ENCODE assay signal across 8 mouse cellular contexts in genomic region chr6:42353180-42353579, GRCm38 (mm10). TPM values are rescaled to one million over a fixed set of nuclear protein-coding genes. Genes with fewer than 3 reads are reported as not detected.
DNase-seq lines count a peak whose midpoint lies in the region; ATAC-seq and TF ChIP-seq lines count a peak whose summit lies in the region.
"Had no signal": no experiment of that assay in that cellular context is flagged by ENCODE, and none has a peak within 500 bp of the region (broad histone marks: within the 10 kb centered on the region; RNA-seq: fewer than 3 reads in every experiment).

No protein-coding gene starts in this region.

- TF ChIP-seq EP300 in liver, postnatal 0 days (IDR thresholded peaks at IDR 0.05; ENCODE audit: low read depth), result peak; percentile 28; the same call in 1 of the 2 replicates

- TF ChIP-seq CTCF in testis, adult 2 months (IDR thresholded peaks at IDR 0.05; ENCODE audit: control insufficient read depth, insufficient read depth, insufficient replicate concordance, low read depth, low read length), result no peak
- no peak for TF ChIP-seq CTCF in liver, postnatal 0 days (IDR thresholded peaks at IDR 0.05; ENCODE audit: low read depth)

- H3K4me3 ChIP-seq in testis, adult 2 months (ENCODE audit: control insufficient read depth, low read depth, low read length), result no peak overlapping the region
- peak overlapping the region; percentile 8 to 98; a peak in 3 of 4 replicates for H3K4me3 ChIP-seq in heart, embryonic 14.5 days (ENCODE audit: control insufficient read depth in 1 of 2, insufficient read depth in 1 of 2, low read depth in 1 of 2, low read length in 2 of 2)
- H3K4me3 ChIP-seq in liver, postnatal 0 days (ENCODE audit: low read depth, low read length), result peak overlapping the region; percentile 87
- H3K4me3 ChIP-seq: left cerebral cortex, adult 2 months had no signal

- H3K4me2 ChIP-seq in heart, embryonic 14.5 days (ENCODE audit: low read length), result peak overlapping the region; percentile 96
- H3K4me2 ChIP-seq in liver, postnatal 0 days (ENCODE audit: low read depth, low read length), result peak overlapping the region; percentile 89

- no peak for ATAC-seq in heart, embryonic 14.5 days (ENCODE audit: insufficient number of reproducible peaks, insufficient read depth, low FRiP score, low read depth)
- no peak for ATAC-seq in liver, postnatal 0 days
- ATAC-seq in inflammation-experienced regulatory T-cells, adult 6 months, result no peak

- no peak for DNase-seq in testis, postnatal 10 days (ENCODE audit: low spot score)
- DNase-seq in liver, postnatal 0 days, result peak; percentile 56
- DNase-seq in MN1 (ENCODE audit: low spot score), result no peak
- DNase-seq in Muller cell, postnatal 12 days (ENCODE audit: inconsistent ontology term), result no peak

- WGBS in heart, embryonic 14.5 days, result 32% methylated on average over 8 of the region's 8 CpGs
- WGBS in liver, postnatal 0 days (ENCODE audit: insufficient replicate concordance), result 32% methylated on average over 8 of the region's 8 CpGs

- H3K27me3 ChIP-seq in testis, adult 2 months (ENCODE audit: control insufficient read depth, insufficient read depth, low read length), result no peaks in the 10 kb centered on the region
- H3K27me3 ChIP-seq in heart, embryonic 14.5 days (ENCODE audit: control insufficient read depth, insufficient read depth, low read length), result no peaks in the 10 kb centered on the region
- H3K27me3 ChIP-seq in liver, postnatal 0 days (ENCODE audit: insufficient read depth, low read length), result no peaks in the 10 kb centered on the region

- H3K9ac ChIP-seq in heart, embryonic 14.5 days (ENCODE audit: low read length), result peak overlapping the region; percentile 98
- peak overlapping the region; percentile 34 for H3K9ac ChIP-seq in liver, postnatal 0 days (replicated peaks)

- TF ChIP-seq POLR2A in testis, adult 2 months (IDR thresholded peaks at IDR 0.05; ENCODE audit: control insufficient read depth, low read depth, low read length), result no peak

- peaks cover 8% of the 10 kb centered on the region for H3K4me1 ChIP-seq in testis, adult 2 months (ENCODE audit: control insufficient read depth, insufficient read depth, low read length)
- H3K4me1 ChIP-seq in heart, embryonic 14.5 days (ENCODE audit: control insufficient read depth in 2 of 2, insufficient read depth in 2 of 2, low read length in 2 of 2), result peaks cover 44 to 78% of the 10 kb centered on the region in 2 experiments
- H3K4me1 ChIP-seq in liver, postnatal 0 days (ENCODE audit: insufficient read depth), result peaks cover 36% of the 10 kb centered on the region

- H3K9me3 ChIP-seq in heart, embryonic 14.5 days (ENCODE audit: control insufficient read depth, low read length), result no peaks in the 10 kb centered on the region
- H3K9me3 ChIP-seq in liver, postnatal 0 days (ENCODE audit: low read length), result no peaks in the 10 kb centered on the region

- no peaks in the 10 kb centered on the region for H3K36me3 ChIP-seq in testis, adult 2 months (ENCODE audit: control insufficient read depth, insufficient read depth, low read length)
- peaks cover 66% of the 10 kb centered on the region for H3K36me3 ChIP-seq in heart, embryonic 14.5 days (ENCODE audit: control insufficient read depth, insufficient read depth, low read length)
- peaks cover 42% of the 10 kb centered on the region for H3K36me3 ChIP-seq in liver, postnatal 0 days (replicated peaks; ENCODE audit: insufficient read depth, low read length)

- peak overlapping the region; percentile 40 for H3K27ac ChIP-seq in testis, adult 2 months (ENCODE audit: control insufficient read depth, insufficient read depth, low read depth, low read length)
- H3K27ac ChIP-seq in heart, embryonic 14.5 days (replicated peaks in 1 of 2; ENCODE audit: control insufficient read depth in 1 of 2, insufficient read depth in 1 of 2, low read depth in 2 of 2, low read length in 2 of 2), result peak overlapping the region; percentile 48 to 99
- peak overlapping the region; percentile 66 for H3K27ac ChIP-seq in liver, postnatal 0 days (ENCODE audit: low read depth)
- H3K27ac ChIP-seq: left cerebral cortex, adult 2 months had no signal

RNA-seq across cellular contexts. Expression of gene Zyx, which starts 3.8 kb away (rescaled TPM):
- 35.2 and 40.1 TPM in 2 replicates for polyA plus RNA-seq in testis, adult 2 months (2012; rRNA removed)
- 167 and 173 TPM in 2 replicates for polyA plus RNA-seq in heart, embryonic 14.5 days (2014; fragmentation: Nextera tagmentation; extraction: Ambion mirVana)
- polyA plus RNA-seq in liver, postnatal 0 days (2015; fragmentation: Nextera tagmentation; extraction: Ambion mirVana), result 55.3 and 57.8 TPM in 2 replicates
- polyA plus RNA-seq in inflammation-experienced regulatory T-cells, adult 6 months (2017; shearing (Covaris generic)), result 100 to 1,000 TPM in 1 of 3 experiments, 10 to 100 TPM in 2; 39.3 to 108 (median 40.8) TPM

RNA-seq across cellular contexts. Expression of gene Epha1, which starts 19.9 kb away (rescaled TPM):
- polyA plus RNA-seq in testis, adult 2 months (2012; rRNA removed), result 0.30 and 0.76 TPM in 2 replicates
- 0.96 and 1.1 TPM in 2 replicates for polyA plus RNA-seq in heart, embryonic 14.5 days (2014; fragmentation: Nextera tagmentation; extraction: Ambion mirVana)
- polyA plus RNA-seq in liver, postnatal 0 days (2015; fragmentation: Nextera tagmentation; extraction: Ambion mirVana), result 16.8 and 18.7 TPM in 2 replicates
- polyA plus RNA-seq in inflammation-experienced regulatory T-cells, adult 6 months (2017; shearing (Covaris generic)), result under 1 TPM; 0.19 to 0.69 (median 0.67) TPM

RNA-seq across cellular contexts. Expression of gene Fam131b, which starts 28.7 kb away (rescaled TPM):
- 11.9 and 12.0 TPM in 2 replicates for polyA plus RNA-seq in testis, adult 2 months (2012; rRNA removed)
- 0.14 and 0.20 TPM in 2 replicates for polyA plus RNA-seq in heart, embryonic 14.5 days (2014; fragmentation: Nextera tagmentation; extraction: Ambion mirVana)
- polyA plus RNA-seq in liver, postnatal 0 days (2015; fragmentation: Nextera tagmentation; extraction: Ambion mirVana), result not detected in 2 replicates
- polyA plus RNA-seq in inflammation-experienced regulatory T-cells, adult 6 months (2017; shearing (Covaris generic)), result not detected

RNA-seq across cellular contexts. Expression of gene Tas2r143, which starts 46.9 kb away (rescaled TPM):
- polyA plus RNA-seq in testis, adult 2 months (2012; rRNA removed), result not detected in 2 replicates
- not detected in 2 replicates for polyA plus RNA-seq in heart, embryonic 14.5 days (2014; fragmentation: Nextera tagmentation; extraction: Ambion mirVana)
- not detected in 2 replicates for polyA plus RNA-seq in liver, postnatal 0 days (2015; fragmentation: Nextera tagmentation; extraction: Ambion mirVana)
- polyA plus RNA-seq in inflammation-experienced regulatory T-cells, adult 6 months (2017; shearing (Covaris generic)), result not detected

RNA-seq across cellular contexts. Expression of gene Tas2r135, which starts 52.1 kb away (rescaled TPM):
- not detected in 2 replicates for polyA plus RNA-seq in testis, adult 2 months (2012; rRNA removed)
- polyA plus RNA-seq in heart, embryonic 14.5 days (2014; fragmentation: Nextera tagmentation; extraction: Ambion mirVana), result not detected in 2 replicates
- not detected in 2 replicates for polyA plus RNA-seq in liver, postnatal 0 days (2015; fragmentation: Nextera tagmentation; extraction: Ambion mirVana)
- polyA plus RNA-seq in inflammation-experienced regulatory T-cells, adult 6 months (2017; shearing (Covaris generic)), result not detected

Comparison
In these comparisons a context has a peak if more than half of its experiments do, and no peak if none do; other contexts are left out.
1. RNA of gene Fam131b, which starts 28.7 kb away (polyA plus RNA-seq): 11.9 to 12.0 TPM in testis, adult 2 months; 0.14 to 0.20 TPM in heart, embryonic 14.5 days, not detected in liver, postnatal 0 days and not detected in inflammation-experienced regulatory T-cells, adult 6 months; every median in the first group is over 10 times any median in the second.
2. Peak in every context shown above with its lines, with median percentiles within 50 percentile points of each other: H3K27ac ChIP-seq.